Mouse (Mus musculus) Patski (cell line): ENCODE measurements at regions not wholly inside any gene's neighbourhood (a gene's known extent, or its start where the extent isn't known, plus 50 kb on each side); places are given as distances from the start of the nearest gene placed in this dataset.

Experiments used
- ATAC-seq: fragments of 100-300 bp; one replicate; pipeline ENCODE4 v1.8.0; 2021
- CTCF ChIA-PET: fragments of 350-600 bp; sonication (Branson Sonifier 250); formaldehyde crosslinking; loops from one replicate; lab custom pipeline; 2022; ENCODE audit warnings: inconsistent platforms; lab: Charles Lee
- POLR2A ChIA-PET: fragments of 350-600 bp; sonication (Branson Sonifier 250); formaldehyde crosslinking; loops from one replicate; lab custom pipeline; 2022; ENCODE audit warnings: antibody characterized with exemption, inconsistent platforms; lab: Charles Lee
- DNase-seq: peaks from one replicate; pipeline ENCODE4 v3.0.0-alpha.2; 2011; ENCODE audit warnings: low read depth, low spot score
- H3K27me3 ChIP-seq: fragments of 371-371 bp; one replicate; pipeline ENCODE4 v1.5.1; 2021
- CTCF ChIP-seq: fragments of 100-300 bp; IDR thresholded peaks from one replicate; pipeline ENCODE4 v1.5.1; 2021
- in situ Hi-C: fragments of 300-500 bp; cut with MboI; formaldehyde crosslinking; loops from 3 replicates; pipeline ENCODE4 v1.11.1; 2018; ENCODE audit warnings: low pct_unique_long_range_greater_than_20kb, mixed read lengths

- ChIA-PET CTCF (no interaction called here), POLR2A (no interaction called here)
- TF ChIP-seq CTCF: no peak
- ATAC-seq (no peak), DNase-seq (no peak)
- in situ Hi-C loops: no loop called here
- no peaks in the 10 kb centered on the region for H3K27me3 ChIP-seq
These were observed 308.0 kb upstream of the Fam19a5 start for GRCm38 (mm10) chr15:87236096-87236495.

DNA sequence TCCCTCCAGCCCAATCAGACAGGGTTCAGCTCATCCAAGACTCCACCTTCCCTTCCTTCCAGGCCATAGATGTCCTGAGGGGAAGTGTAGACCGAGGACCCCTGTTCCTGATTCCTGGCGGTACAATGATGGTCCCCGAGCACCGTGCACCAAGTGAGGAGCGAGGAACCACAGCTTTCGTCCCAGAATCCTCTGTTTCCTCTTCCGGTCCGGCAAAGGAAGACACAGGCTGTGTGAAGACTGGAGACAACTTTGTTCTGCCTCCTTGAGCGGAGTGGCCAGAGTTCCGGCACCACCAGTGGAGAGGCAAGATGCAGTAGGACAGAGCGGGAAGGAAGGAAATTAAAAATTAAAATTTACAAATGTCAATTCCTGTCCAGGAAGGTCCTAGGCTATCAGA, 305.0 kb upstream of the Fam19a5 start:
- POLR2A ChIA-PET: no interaction called here
- no peak for ATAC-seq

DNA sequence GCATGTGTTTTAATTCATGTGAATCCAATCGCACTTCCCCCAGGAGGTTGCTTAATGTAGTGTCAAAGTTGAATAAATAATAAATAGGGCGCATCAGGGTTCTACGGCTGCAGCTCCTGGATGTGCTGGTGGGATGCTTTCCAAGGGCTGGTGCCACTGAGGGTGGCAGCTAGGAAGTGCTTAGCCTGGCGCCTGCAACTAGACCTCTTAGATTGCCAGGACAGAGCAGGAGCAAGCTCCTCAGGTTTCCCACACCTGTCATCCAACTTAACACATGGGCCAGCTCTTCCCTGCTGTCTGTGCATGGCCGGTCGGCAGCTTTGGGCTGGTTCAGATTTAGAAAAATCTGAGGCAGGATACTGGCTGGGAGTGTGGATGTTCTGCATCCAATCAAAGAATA, 282.6 kb upstream of the Fam19a5 start:
- CTCF ChIA-PET: no interaction called here
- POLR2A ChIA-PET: no interaction called here
- no peak for ATAC-seq
- no peak for TF ChIP-seq CTCF
- H3K27me3 ChIP-seq: peaks cover 3% of the 10 kb centered on the region
- no peak for DNase-seq
- in situ Hi-C loops: no loop called here

More for the DNA sequence above, 305.0 kb upstream of the Fam19a5 start:
- no peaks in the 10 kb centered on the region for H3K27me3 ChIP-seq
- no peak for TF ChIP-seq CTCF
- in situ Hi-C loops: no loop called here
- no peak for DNase-seq
- CTCF ChIA-PET: no interaction called here

- in situ Hi-C loops: no loop called here
- DNase-seq (no peak), ATAC-seq (no peak)
- CTCF ChIA-PET: no interaction called here
- no peak for TF ChIP-seq CTCF
- POLR2A ChIA-PET: no interaction called here
- H3K27me3 ChIP-seq: no peaks in the 10 kb centered on the region
These were observed 279.2 kb upstream of the Fam19a5 start for GRCm38 (mm10) chr15:87264906-87265305.

- ChIA-PET CTCF (no interaction called here), POLR2A (no interaction called here)
- no peak for TF ChIP-seq CTCF
- H3K27me3 ChIP-seq: no peaks in the 10 kb centered on the region
- DNase-seq: no peak
- no peak for ATAC-seq
- in situ Hi-C loops: no loop called here
These were observed 253.0 kb upstream of the Fam19a5 start for GRCm38 (mm10) chr15:87290987-87291529.

- H3K27me3 ChIP-seq: peaks cover 4% of the 10 kb centered on the region
- CTCF ChIA-PET: no interaction called here
These were observed 224.2 kb upstream of the Fam19a5 start for GRCm38 (mm10) chr15:87319896-87320295.

GRCm38 (mm10) chr15:87321067-87321985, 222.8 kb upstream of the Fam19a5 start:
- DNase-seq (no peak), ATAC-seq (no peak)
- POLR2A ChIA-PET: no interaction called here
- peaks cover 4% of the 10 kb centered on the region for H3K27me3 ChIP-seq
- CTCF ChIA-PET: no interaction called here
- TF ChIP-seq CTCF: no peak
- in situ Hi-C loops: no loop called here

More at GRCm38 (mm10) chr15:87319896-87320295, 224.2 kb upstream of the Fam19a5 start:
- in situ Hi-C loops: no loop called here
- TF ChIP-seq CTCF: peak; percentile 42
- DNase-seq (no peak), ATAC-seq (no peak)
- POLR2A ChIA-PET: no interaction called here

DNA sequence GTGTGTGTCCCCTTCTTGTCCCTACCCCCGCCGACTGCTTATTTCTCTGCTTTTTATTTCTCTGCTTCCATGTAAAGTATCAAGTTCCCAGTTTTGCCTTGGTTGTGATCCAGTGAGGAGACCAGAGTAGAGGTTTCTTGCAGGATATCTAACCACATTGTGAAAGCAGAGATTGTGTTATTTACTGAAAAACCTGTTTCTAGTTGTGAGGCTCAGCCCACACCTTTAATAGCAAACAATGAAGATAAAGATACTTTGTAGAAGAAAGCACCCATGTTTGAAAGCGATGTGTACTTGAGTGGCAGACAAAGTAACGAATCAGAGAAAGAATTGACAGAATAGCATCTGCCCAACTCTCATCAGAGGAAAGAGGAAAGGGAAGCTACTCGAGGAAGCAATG, 218.7 kb upstream of the Fam19a5 start:
- peaks cover 5% of the 10 kb centered on the region for H3K27me3 ChIP-seq
- ChIA-PET POLR2A (no interaction called here), CTCF (no interaction called here)
- ATAC-seq (no peak), DNase-seq (no peak)
- in situ Hi-C loops: no loop called here
- no peak for TF ChIP-seq CTCF

DNA sequence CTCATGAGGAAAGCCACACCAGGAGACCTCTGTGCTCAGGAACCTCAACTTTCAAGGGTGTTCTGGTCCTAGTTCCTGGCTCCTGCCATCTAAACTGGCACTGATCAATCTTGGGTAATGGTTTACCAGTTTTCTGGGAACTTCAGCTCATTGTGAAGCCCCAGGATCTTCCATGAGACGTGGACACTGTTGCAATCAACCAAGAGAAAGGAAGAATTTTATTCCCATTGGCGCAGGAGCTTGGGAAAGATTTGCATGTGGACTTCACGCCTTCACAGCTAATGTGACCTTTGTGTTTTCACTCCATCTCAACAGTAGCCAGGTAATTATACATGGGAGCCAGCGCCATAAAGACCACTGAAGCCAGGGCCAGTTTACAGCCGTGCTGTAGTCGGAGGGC, 217.8 kb upstream of the Fam19a5 start:
- ATAC-seq: no peak
- no peak for DNase-seq
- POLR2A ChIA-PET: interaction anchor here (0.5 kb wide), 1 partner anchor 211 kb away, joined by 3 read pairs; no protein-coding TSS in a partner anchor
- peaks cover 5% of the 10 kb centered on the region for H3K27me3 ChIP-seq
- CTCF ChIA-PET: no interaction called here
- no peak for TF ChIP-seq CTCF
- in situ Hi-C loops: no loop called here

- CTCF ChIA-PET: no interaction called here
- in situ Hi-C loops: no loop called here
These were observed 211.7 kb upstream of the Fam19a5 start for GRCm38 (mm10) chr15:87332441-87332840.

DNA sequence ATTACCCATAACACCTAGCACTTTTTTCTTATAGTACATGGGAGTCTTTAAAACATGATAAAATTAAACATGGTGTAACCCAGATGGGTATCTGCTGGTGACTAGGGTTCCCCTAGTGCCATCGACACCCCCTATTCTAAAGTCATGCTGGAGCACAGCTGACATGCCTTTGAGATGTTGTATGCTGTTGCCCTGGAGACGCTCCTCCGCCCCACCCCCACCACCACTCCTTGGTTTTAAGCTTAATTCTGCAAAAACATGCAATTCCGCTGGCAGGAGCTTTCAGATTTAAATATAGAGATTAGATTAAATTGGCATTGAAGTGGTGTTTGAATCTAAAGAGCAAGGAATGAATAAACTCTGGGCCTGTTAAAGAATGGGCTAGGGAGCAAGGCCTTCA, 210.6 kb upstream of the Fam19a5 start:
- in situ Hi-C loops: no loop called here
- ChIA-PET POLR2A (no interaction called here), CTCF (no interaction called here)
- ATAC-seq: no peak
- no peak for TF ChIP-seq CTCF
- peaks cover 8% of the 10 kb centered on the region for H3K27me3 ChIP-seq
- no peak for DNase-seq

More at GRCm38 (mm10) chr15:87332441-87332840, 211.7 kb upstream of the Fam19a5 start:
- ATAC-seq: no peak
- POLR2A ChIA-PET: interaction anchor here (0.5 kb wide), 1 partner anchor 52 kb away, joined by 4 read pairs; no protein-coding TSS in a partner anchor
- TF ChIP-seq CTCF: no peak
- peaks cover 8% of the 10 kb centered on the region for H3K27me3 ChIP-seq
- no peak for DNase-seq
